Mouse (Mus musculus): ENCODE data around the gene Mvb12b. TPM values are rescaled to one million over a fixed set of nuclear protein-coding genes. Genes with fewer than 3 reads are reported as not detected.

Mvb12b gene
- polyA plus RNA-seq, 2 experiments: 6.9 to 8.3 TPM

- no peaks in the 10 kb centered on the region for H3K9me3 ChIP-seq (ENCODE audit: control insufficient read depth, low read length)
- DNase-seq (ENCODE audit: low read depth in 3 of 3, low spot score in 3 of 3): no peak
- H3K27ac ChIP-seq: no peak overlapping the region
- no peak overlapping the region for H3K4me2 ChIP-seq (ENCODE audit: low read depth)
- no peaks in the 10 kb centered on the region for H3K27me3 ChIP-seq (ENCODE audit: control insufficient read depth, insufficient read depth, low read length)
- no peak for ATAC-seq (ENCODE audit: insufficient read depth)
- no peaks in the 10 kb centered on the region; a peak in 1 of 4 replicates for H3K4me1 ChIP-seq (replicated peaks; ENCODE audit: control insufficient read depth in 2 of 2, insufficient read depth in 2 of 2, low read length in 1 of 2)
- H3K9ac ChIP-seq (replicated peaks): no peak overlapping the region
- WGBS (ENCODE audit: insufficient replicate concordance): 63% methylated on average over 9 of the region's 9 CpGs
- TF ChIP-seq EP300 (IDR thresholded peaks at IDR 0.05; ENCODE audit: low read depth): no peak
- no peak for TF ChIP-seq CTCF (IDR thresholded peaks at IDR 0.05; ENCODE audit: low read depth)
- no peaks in the 10 kb centered on the region for H3K36me3 ChIP-seq (replicated peaks; ENCODE audit: control insufficient read depth, insufficient read depth, low read depth)
- H3K4me3 ChIP-seq (ENCODE audit: insufficient read depth in 1 of 2, low read depth in 2 of 2, low read length in 2 of 2): no peak overlapping the region
Measured at GRCm38 (mm10) chr2:33817663-33818346, 69.9 kb downstream of the Mvb12b start.

- Histone ChIP-seq H3K4me3 (ENCODE audit: insufficient read depth in 1 of 2, low read depth in 2 of 2, low read length in 2 of 2) (no peak overlapping the region), H3K4me2 (ENCODE audit: low read depth) (no peak overlapping the region), H3K27me3 (ENCODE audit: control insufficient read depth, insufficient read depth, low read length) (no peaks in the 10 kb centered on the region), H3K36me3 (replicated peaks; ENCODE audit: control insufficient read depth, insufficient read depth, low read depth) (no peaks in the 10 kb centered on the region), H3K4me1 (replicated peaks; ENCODE audit: control insufficient read depth in 2 of 2, insufficient read depth in 2 of 2, low read length in 1 of 2) (no peaks in the 10 kb centered on the region; a peak in 1 of 4 replicates), H3K9me3 (ENCODE audit: control insufficient read depth, low read length) (no peaks in the 10 kb centered on the region), H3K27ac (no peak overlapping the region), H3K9ac (replicated peaks) (no peak overlapping the region)
- 73% methylated on average over 4 of the region's 4 CpGs for WGBS (ENCODE audit: insufficient replicate concordance)
- DNase-seq (ENCODE audit: low read depth in 3 of 3, low spot score in 3 of 3): no peak
- TF ChIP-seq CTCF (IDR thresholded peaks at IDR 0.05; ENCODE audit: low read depth): no peak
- TF ChIP-seq EP300 (IDR thresholded peaks at IDR 0.05; ENCODE audit: low read depth): no peak
- no peak for ATAC-seq (ENCODE audit: insufficient read depth)
Measured at GRCm38 (mm10) chr2:33817080-33817479, 70.7 kb downstream of the Mvb12b start.

- Histone ChIP-seq H3K9ac (replicated peaks) (no peak overlapping the region), H3K4me1 (replicated peaks; ENCODE audit: control insufficient read depth in 2 of 2, insufficient read depth in 2 of 2, low read length in 1 of 2) (no peaks in the 10 kb centered on the region), H3K9me3 (ENCODE audit: control insufficient read depth, low read length) (no peaks in the 10 kb centered on the region), H3K27ac (no peak overlapping the region), H3K36me3 (replicated peaks; ENCODE audit: control insufficient read depth, insufficient read depth, low read depth) (no peaks in the 10 kb centered on the region), H3K4me2 (ENCODE audit: low read depth) (no peak overlapping the region), H3K27me3 (ENCODE audit: control insufficient read depth, insufficient read depth, low read length) (no peaks in the 10 kb centered on the region), H3K4me3 (ENCODE audit: insufficient read depth in 1 of 2, low read depth in 2 of 2, low read length in 2 of 2) (no peak overlapping the region)
- ATAC-seq (ENCODE audit: insufficient read depth): no peak
- DNase-seq (ENCODE audit: low read depth in 3 of 3, low spot score in 3 of 3): no peak
- whole genome bisulfite sequencing (ENCODE audit: insufficient replicate concordance): 82% methylated on average over 8 of the region's 8 CpGs
- TF ChIP-seq EP300 (IDR thresholded peaks at IDR 0.05; ENCODE audit: low read depth) (no peak), CTCF (IDR thresholded peaks at IDR 0.05; ENCODE audit: low read depth) (no peak)
Measured at GRCm38 (mm10) chr2:33814581-33814980, 73.2 kb downstream of the Mvb12b start.

GRCm38 (mm10) chr2:33813501-33814240 is 74.1 kb downstream of the Mvb12b start:
- Histone ChIP-seq H3K9ac (replicated peaks) (no peak overlapping the region), H3K4me1 (replicated peaks; ENCODE audit: control insufficient read depth in 2 of 2, insufficient read depth in 2 of 2, low read length in 1 of 2) (no peaks in the 10 kb centered on the region), H3K27me3 (ENCODE audit: control insufficient read depth, insufficient read depth, low read length) (no peaks in the 10 kb centered on the region), H3K9me3 (ENCODE audit: control insufficient read depth, low read length) (no peaks in the 10 kb centered on the region), H3K27ac (no peak overlapping the region), H3K4me3 (ENCODE audit: insufficient read depth in 1 of 2, low read depth in 2 of 2, low read length in 2 of 2) (no peak overlapping the region), H3K36me3 (replicated peaks; ENCODE audit: control insufficient read depth, insufficient read depth, low read depth) (no peaks in the 10 kb centered on the region), H3K4me2 (ENCODE audit: low read depth) (no peak overlapping the region)
- DNase-seq (ENCODE audit: low read depth in 3 of 3, low spot score in 3 of 3): no peak
- WGBS (ENCODE audit: insufficient replicate concordance): 59% methylated on average over 8 of the region's 8 CpGs
- no peak for TF ChIP-seq EP300 (IDR thresholded peaks at IDR 0.05; ENCODE audit: low read depth)
- ATAC-seq (ENCODE audit: insufficient read depth): no peak

- H3K27ac ChIP-seq: no peak overlapping the region
- H3K4me2 ChIP-seq (ENCODE audit: low read depth): no peak overlapping the region
- ATAC-seq (ENCODE audit: insufficient read depth) (no peak), DNase-seq (ENCODE audit: low read depth in 3 of 3, low spot score in 3 of 3) (no peak)
- no peaks in the 10 kb centered on the region for H3K9me3 ChIP-seq (ENCODE audit: control insufficient read depth, low read length)
- H3K36me3 ChIP-seq (replicated peaks; ENCODE audit: control insufficient read depth, insufficient read depth, low read depth): no peaks in the 10 kb centered on the region
- TF ChIP-seq CTCF (IDR thresholded peaks at IDR 0.05; ENCODE audit: low read depth) (no peak), EP300 (IDR thresholded peaks at IDR 0.05; ENCODE audit: low read depth) (no peak)
- H3K4me3 ChIP-seq (ENCODE audit: insufficient read depth in 1 of 2, low read depth in 2 of 2, low read length in 2 of 2): no peak overlapping the region
- H3K27me3 ChIP-seq (ENCODE audit: control insufficient read depth, insufficient read depth, low read length): no peaks in the 10 kb centered on the region
- no peaks in the 10 kb centered on the region for H3K4me1 ChIP-seq (replicated peaks; ENCODE audit: control insufficient read depth in 2 of 2, insufficient read depth in 2 of 2, low read length in 1 of 2)
- WGBS (ENCODE audit: insufficient replicate concordance): 84% methylated on average over 11 of the region's 11 CpGs
- no peak overlapping the region for H3K9ac ChIP-seq (replicated peaks)
Measured at GRCm38 (mm10) chr2:33812980-33813379, 74.8 kb downstream of the Mvb12b start.
